Mouse (Mus musculus) embryonic facial prominence, embryonic 14.5 days (tissue): ENCODE measurements at regions not wholly inside any gene's neighbourhood (a gene's known extent, or its start where the extent isn't known, plus 50 kb on each side); places are given as distances from the start of the nearest gene placed in this dataset.

Source experiments
- ATAC-seq: fragments of 200-750 bp; cut with Nextera tagmentation; 2 replicates; pipeline ENCODE4 v1.8.0; 2017; ENCODE audit warnings: low read depth, moderate number of reproducible peaks, moderate TSS enrichment
- DNase-seq: peaks from one replicate; pipeline ENCODE4 v3.0.0-alpha.2; 2015; ENCODE audit warnings: low spot score
- H3K27ac ChIP-seq: fragments of 300-500 bp; sonication (generic); replicated peaks from 2 replicates; pipeline ENCODE4 v1.5.1; 2014; ENCODE audit warnings: low read depth, mild to moderate bottlenecking, low read length, moderate library complexity
- H3K27me3 ChIP-seq: fragments of 300-500 bp; sonication (generic); replicated peaks from 2 replicates; pipeline ENCODE4 v1.6.1; 2014; ENCODE audit warnings: low read length; ENCODE audit not compliant: control insufficient read depth, insufficient read depth
- H3K36me3 ChIP-seq: fragments of 300-500 bp; sonication (generic); 2 replicates; pipeline ENCODE4 v1.6.1; 2014; ENCODE audit warnings: low read length, mixed read lengths; ENCODE audit not compliant: control insufficient read depth, insufficient read depth
- H3K4me1 ChIP-seq: fragments of 300-500 bp; sonication (generic); 2 replicates; pipeline ENCODE4 v1.6.1; 2014; ENCODE audit warnings: antibody characterized with exemption, low read length; ENCODE audit not compliant: control insufficient read depth, insufficient read depth
- H3K4me2 ChIP-seq: fragments of 300-500 bp; sonication (generic); 2 replicates; pipeline ENCODE4 v1.6.1; 2014; ENCODE audit warnings: low read depth, mild to moderate bottlenecking, low read length, moderate library complexity, mixed read lengths
- H3K4me3 ChIP-seq: fragments of 300-500 bp; sonication (generic); 2 replicates; pipeline ENCODE4 v1.5.1; 2014; ENCODE audit warnings: low read depth, mild to moderate bottlenecking, low read length
- H3K9ac ChIP-seq: fragments of 300-500 bp; sonication (generic); 2 replicates; pipeline ENCODE4 v1.6.1; 2014; ENCODE audit warnings: low read depth, mild to moderate bottlenecking, low read length, moderate library complexity, mixed read lengths
- H3K9me3 ChIP-seq: fragments of 300-500 bp; sonication (generic); 2 replicates; pipeline ENCODE4 v1.6.1; 2016; ENCODE audit warnings: low read length; ENCODE audit not compliant: control insufficient read depth
- WGBS: fragments of 180-500 bp; shearing (Covaris S2); extraction: QIAGEN DNeasy Blood & Tissue Kit; methylation state at CpG from one replicate; pipeline ENCODE4 v1.1.7; 2014; 5-methylcytosine and 5-hydroxymethylcytosine counted together

DNA sequence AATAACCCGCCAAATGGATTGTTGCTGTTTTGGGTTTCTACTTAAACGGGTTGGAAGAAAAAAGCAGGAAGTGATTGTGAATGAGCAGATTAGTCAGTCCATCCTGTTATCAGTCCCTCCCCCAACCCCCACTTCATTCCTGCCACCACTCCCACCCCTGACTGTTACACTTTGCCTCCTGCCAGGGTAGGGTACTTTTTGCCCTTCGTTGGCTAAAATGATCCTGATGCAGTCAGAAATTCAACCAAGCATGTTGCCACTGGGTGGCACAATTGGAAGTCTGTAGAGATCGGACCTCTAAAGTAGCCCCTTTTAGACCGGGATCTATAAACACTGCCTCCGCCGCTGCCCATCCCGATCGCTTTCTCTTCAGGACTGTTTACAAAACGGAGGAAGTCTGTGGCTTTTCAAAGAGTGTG is 96.0 kb upstream of the Jazf1 start:
- Histone ChIP-seq H3K27me3 (no peaks in the 10 kb centered on the region), H3K9me3 (no peaks in the 10 kb centered on the region), H3K4me2 (peak overlapping the region; percentile 46), H3K36me3 (no peaks in the 10 kb centered on the region), H3K4me1 (peaks cover 16% of the 10 kb centered on the region), H3K4me3 (peak overlapping the region; percentile 12), H3K27ac (no peak overlapping the region), H3K9ac (no peak overlapping the region)
- 11% methylated on average over 10 of the region's 10 CpGs for WGBS
- no peak; the same call in 1 of the 2 replicates for ATAC-seq
- peak; percentile 86 for DNase-seq

DNA sequence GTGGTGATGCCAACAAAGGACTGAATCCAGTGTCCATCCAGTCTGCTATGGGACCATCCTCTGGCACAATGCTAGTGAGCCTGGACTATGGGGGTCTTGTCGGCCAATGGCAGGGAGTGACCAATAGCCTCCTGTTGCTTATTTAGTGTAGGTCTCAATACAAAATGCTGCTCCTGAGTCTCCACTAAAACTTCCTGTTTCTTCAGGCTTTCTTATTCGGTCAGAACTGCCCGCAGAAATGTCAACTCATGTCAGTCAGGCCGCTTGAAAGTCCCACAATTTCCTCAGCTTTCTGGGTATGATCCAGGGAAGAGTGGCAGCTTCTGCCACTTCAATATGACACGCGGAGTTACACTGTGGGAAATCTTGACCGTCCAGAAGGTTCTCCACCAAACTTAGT is 94.7 kb upstream of the Jazf1 start:
- 88% methylated on average over 7 of the region's 7 CpGs for WGBS

DNA sequence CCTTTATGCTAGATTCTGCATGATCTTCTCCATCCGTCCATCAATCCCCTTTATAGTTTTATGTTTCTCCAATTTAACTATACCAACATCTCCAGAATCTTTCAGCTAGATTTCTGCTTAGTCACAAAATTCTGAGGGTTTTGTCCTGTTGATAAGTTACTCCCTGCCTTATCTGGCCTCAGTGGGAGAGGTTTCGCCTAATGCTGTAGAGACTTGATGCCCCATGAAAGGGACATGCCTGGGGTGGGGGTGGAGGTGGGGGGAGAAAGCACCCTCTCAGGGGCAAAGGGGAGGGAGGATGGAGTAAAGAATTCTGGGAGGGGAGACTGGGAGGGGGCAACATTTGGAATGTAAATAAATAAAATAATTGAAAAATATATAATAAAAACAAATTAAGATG is 93.2 kb upstream of the Jazf1 start:
- H3K27me3 ChIP-seq, result no peaks in the 10 kb centered on the region
- no peak overlapping the region for H3K4me2 ChIP-seq
- H3K27ac ChIP-seq, result no peak overlapping the region
- no peak overlapping the region for H3K4me3 ChIP-seq
- H3K9ac ChIP-seq, result no peak overlapping the region
- no peaks in the 10 kb centered on the region for H3K36me3 ChIP-seq
- no peak for DNase-seq
- WGBS, result 79% methylated on average over 2 of the region's 2 CpGs
- H3K9me3 ChIP-seq, result no peaks in the 10 kb centered on the region
- H3K4me1 ChIP-seq, result peaks cover 25% of the 10 kb centered on the region
- ATAC-seq, result no peak

More for the DNA sequence above, 94.7 kb upstream of the Jazf1 start:
- Histone ChIP-seq H3K4me3 (no peak overlapping the region), H3K4me1 (peaks cover 16% of the 10 kb centered on the region), H3K4me2 (no peak overlapping the region), H3K27me3 (no peaks in the 10 kb centered on the region), H3K9ac (no peak overlapping the region), H3K27ac (no peak overlapping the region), H3K9me3 (no peaks in the 10 kb centered on the region), H3K36me3 (no peaks in the 10 kb centered on the region)
- DNase-seq, result no peak
- ATAC-seq, result no peak

DNA sequence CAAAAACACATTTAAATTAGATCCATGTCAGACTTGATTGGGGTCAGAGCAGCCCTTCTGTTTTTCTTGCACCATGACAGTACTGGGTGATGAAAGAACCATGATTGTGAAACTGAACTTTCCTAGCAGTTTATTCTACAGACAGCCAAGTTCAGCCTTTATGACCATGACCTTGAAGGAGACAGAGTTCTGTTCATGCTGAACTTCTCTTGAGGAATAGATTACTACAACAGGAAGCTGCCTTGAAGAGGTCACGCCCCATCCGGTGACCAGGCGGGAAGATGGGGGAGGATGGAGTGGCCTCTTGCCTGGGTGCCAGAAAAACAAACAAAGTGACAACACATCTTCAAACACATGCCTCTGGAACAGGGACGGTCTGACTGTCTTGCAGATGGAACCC is 86.2 kb upstream of the Jazf1 start:
- Histone ChIP-seq H3K4me1 (peaks cover 9% of the 10 kb centered on the region; the same call in 1 of the 2 replicates), H3K9me3 (no peaks in the 10 kb centered on the region), H3K36me3 (no peaks in the 10 kb centered on the region), H3K9ac (no peak overlapping the region), H3K4me2 (no peak overlapping the region), H3K4me3 (no peak overlapping the region), H3K27me3 (no peaks in the 10 kb centered on the region; the same call in 1 of the 2 replicates), H3K27ac (no peak overlapping the region)
- DNase-seq (no peak), ATAC-seq (no peak)
- 38% methylated on average over 4 of the region's 4 CpGs for WGBS

DNA sequence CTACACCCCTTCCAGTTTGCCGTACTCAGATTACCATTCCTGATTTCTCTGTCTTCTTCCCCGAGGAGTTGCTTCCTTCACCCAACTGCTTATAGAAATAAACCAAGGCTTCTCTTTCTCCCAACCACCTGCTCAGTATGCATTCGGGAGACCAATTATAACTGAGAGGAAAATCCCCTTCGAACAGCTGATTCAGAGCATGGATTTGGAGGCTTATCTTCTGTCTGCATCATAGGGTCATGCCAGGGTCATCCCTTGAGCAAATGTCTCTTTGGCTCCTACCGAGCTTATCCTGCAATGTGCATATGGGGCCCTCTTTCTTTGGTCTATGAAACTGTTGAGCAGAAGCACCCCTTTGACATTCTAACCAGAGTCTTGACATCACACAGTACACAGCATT is 79.0 kb upstream of the Jazf1 start:
- ATAC-seq (peak; percentile 67), DNase-seq (peak; percentile 77)
- Histone ChIP-seq H3K27me3 (no peaks in the 10 kb centered on the region), H3K9ac (no peak overlapping the region), H3K4me1 (peaks cover 5% of the 10 kb centered on the region; the same call in 1 of the 2 replicates), H3K4me2 (no peak overlapping the region), H3K36me3 (no peaks in the 10 kb centered on the region), H3K4me3 (no peak overlapping the region), H3K27ac (no peak overlapping the region), H3K9me3 (no peaks in the 10 kb centered on the region)
- 39% methylated on average over 5 of the region's 5 CpGs for WGBS

DNA sequence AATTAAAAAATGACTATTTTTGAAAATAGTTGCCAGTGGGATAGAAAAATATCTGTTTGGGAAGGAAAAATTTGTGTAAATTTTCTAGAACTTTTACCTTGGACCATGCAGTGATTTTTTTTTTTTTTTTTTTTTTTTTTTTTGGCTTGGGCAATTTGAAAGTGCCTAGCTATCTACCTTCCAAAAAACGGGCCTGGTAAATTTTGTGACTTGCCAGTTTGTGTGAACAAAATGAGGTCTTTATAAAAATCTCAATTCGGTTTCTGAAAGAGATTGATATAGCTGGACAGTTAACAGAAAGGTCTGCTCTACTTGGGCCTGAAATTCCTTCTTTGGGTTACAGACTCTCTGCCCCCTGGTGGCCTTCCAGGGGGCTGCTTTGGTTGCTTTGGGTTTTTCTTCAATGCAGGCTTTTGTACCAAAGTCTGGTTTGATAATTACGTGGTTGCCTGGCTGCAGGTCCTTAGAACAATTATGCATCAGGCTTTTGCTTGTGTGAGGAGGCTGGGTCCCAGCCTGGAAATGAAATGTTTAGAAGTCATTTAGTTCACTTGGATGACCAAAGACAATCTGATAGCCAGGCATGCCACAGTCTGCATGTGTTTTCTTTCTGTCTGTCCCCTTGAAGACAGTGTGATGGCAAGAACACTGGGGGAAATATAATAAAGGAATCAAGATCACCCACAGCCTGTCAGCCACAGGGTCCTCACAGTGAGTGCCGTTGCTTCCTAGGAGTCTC is 75.6 kb upstream of the Jazf1 start:
- Histone ChIP-seq H3K36me3 (no peaks in the 10 kb centered on the region), H3K9me3 (no peaks in the 10 kb centered on the region), H3K4me1 (peaks cover 5% of the 10 kb centered on the region; the same call in 1 of the 2 replicates), H3K9ac (no peak overlapping the region), H3K27me3 (no peaks in the 10 kb centered on the region), H3K4me3 (no peak overlapping the region), H3K27ac (no peak overlapping the region), H3K4me2 (no peak overlapping the region)
- DNase-seq, result peak; percentile 77
- WGBS, result 23% methylated on average over 4 of the region's 4 CpGs
- ATAC-seq, result peak; percentile 44; the same call in 1 of the 2 replicates

DNA sequence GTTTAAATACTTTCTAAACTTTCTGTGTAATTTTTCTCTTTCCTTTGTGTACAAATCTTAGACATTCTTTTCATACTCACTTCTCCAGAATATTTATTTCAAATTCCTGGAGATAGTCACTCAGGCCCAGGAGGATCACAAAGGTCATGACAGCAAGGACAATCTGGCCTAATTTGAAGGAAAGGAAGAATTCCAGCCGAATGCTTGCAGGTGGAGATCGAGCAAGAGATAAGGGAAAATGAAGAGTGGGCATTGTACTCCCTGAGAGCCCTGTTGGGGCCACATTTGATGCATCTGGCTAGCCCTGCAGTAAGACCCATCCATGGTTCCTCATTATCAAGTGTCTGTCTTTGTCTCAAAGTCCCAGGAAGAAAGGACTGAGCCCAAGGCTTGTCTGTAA is 66.0 kb upstream of the Jazf1 start:
- no peak overlapping the region for H3K4me2 ChIP-seq
- DNase-seq (no peak), ATAC-seq (no peak)
- no peaks in the 10 kb centered on the region for H3K36me3 ChIP-seq
- no peaks in the 10 kb centered on the region for H3K9me3 ChIP-seq
- no peak overlapping the region for H3K27ac ChIP-seq
- WGBS, result 35% methylated on average over 2 of the region's 2 CpGs
- no peak overlapping the region for H3K9ac ChIP-seq
- no peaks in the 10 kb centered on the region for H3K27me3 ChIP-seq
- no peak overlapping the region for H3K4me3 ChIP-seq
- no peaks in the 10 kb centered on the region; the same call in 1 of the 2 replicates for H3K4me1 ChIP-seq

DNA sequence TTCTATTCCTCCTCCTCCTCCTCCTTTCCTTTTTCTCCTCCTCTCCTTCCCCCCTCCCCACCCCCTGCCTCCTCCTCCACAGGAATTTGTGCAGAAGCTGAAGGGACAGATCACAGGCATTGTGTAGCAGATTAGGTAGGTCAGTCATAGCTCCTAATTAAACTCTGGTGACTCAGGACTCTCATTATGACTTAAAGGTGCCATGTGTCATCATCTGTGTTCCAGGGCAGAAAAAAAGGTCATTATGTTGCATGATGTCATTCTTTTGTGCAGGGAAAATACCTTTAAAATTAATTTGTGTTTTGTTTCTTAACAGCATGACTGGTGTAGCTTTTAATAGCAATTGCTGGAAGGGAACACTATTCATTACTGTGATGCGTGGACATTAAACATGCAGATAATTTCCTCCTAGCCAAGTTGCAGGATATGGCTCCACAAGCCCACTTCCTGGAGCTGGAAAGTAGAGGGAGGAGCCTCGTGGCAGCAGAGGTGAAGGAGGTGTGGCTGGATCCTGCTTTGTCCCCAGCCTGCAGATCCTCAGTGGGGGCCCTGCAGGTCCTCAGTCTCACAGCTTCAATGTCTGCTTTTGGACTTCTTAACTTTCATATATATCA is 62.4 kb upstream of the Jazf1 start:
- no peak overlapping the region for H3K4me3 ChIP-seq
- no peaks in the 10 kb centered on the region for H3K36me3 ChIP-seq
- H3K9ac ChIP-seq, result no peak overlapping the region
- H3K27me3 ChIP-seq, result no peaks in the 10 kb centered on the region
- H3K27ac ChIP-seq, result no peak overlapping the region
- no peak overlapping the region for H3K4me2 ChIP-seq
- ATAC-seq (no peak), DNase-seq (no peak)
- no peaks in the 10 kb centered on the region; the same call in 1 of the 2 replicates for H3K4me1 ChIP-seq
- 17% methylated on average over 2 of the region's 2 CpGs for WGBS
- H3K9me3 ChIP-seq, result no peaks in the 10 kb centered on the region

DNA sequence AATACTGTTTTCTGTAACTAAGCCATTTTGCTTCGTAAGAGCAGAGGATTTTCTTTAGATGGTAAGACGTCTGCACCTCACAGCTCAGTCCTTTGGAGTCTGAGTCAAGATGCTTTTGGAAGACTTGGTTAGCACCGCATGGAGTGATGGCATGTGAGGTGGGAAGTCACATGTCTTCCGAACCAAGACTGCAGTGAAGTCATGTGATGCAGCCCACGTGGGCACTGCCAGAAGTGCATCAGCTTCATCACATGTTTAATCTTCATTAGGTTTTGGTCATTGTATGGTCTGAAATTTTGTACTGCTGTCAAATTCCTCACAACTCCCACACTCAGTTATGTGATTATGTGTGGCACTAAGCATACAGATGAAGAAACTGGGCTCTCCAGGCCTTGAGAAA is 58.3 kb upstream of the Jazf1 start:
- no peaks in the 10 kb centered on the region for H3K9me3 ChIP-seq
- no peak overlapping the region for H3K27ac ChIP-seq
- ATAC-seq (no peak), DNase-seq (no peak)
- H3K4me1 ChIP-seq, result no peaks in the 10 kb centered on the region
- H3K36me3 ChIP-seq, result no peaks in the 10 kb centered on the region
- H3K4me3 ChIP-seq, result no peak overlapping the region
- H3K27me3 ChIP-seq, result no peaks in the 10 kb centered on the region
- H3K4me2 ChIP-seq, result no peak overlapping the region
- 71% methylated on average over 5 of the region's 5 CpGs for WGBS
- no peak overlapping the region for H3K9ac ChIP-seq
